11 mouse cellular contexts compared by ENCODE assay signal in genomic region chr8:57879452-57879851, GRCm38 (mm10).
DNase-seq lines count a peak whose midpoint lies in the region; ATAC-seq and TF ChIP-seq lines count a peak whose summit lies in the region.
"Had no signal": no experiment of that assay in that cellular context is flagged by ENCODE, and none has a peak within 500 bp of the region (broad histone marks: within the 10 kb centered on the region; RNA-seq: fewer than 3 reads in every experiment).

No protein-coding gene starts in this region.

- no peaks in the 10 kb centered on the region for H3K79me2 ChIP-seq in CH12.LX (replicated peaks; ENCODE audit: control insufficient read depth, extremely low read depth, insufficient read depth, poor library complexity, severe bottlenecking)

- DNase-seq in CH12.LX (ENCODE audit: extremely low read depth) = peak; percentile 29
- DNase-seq in R1 (ENCODE audit: low read depth, low spot score) = peak; percentile 28
- peak; percentile 64 to 85 for DNase-seq in left cerebral cortex, postnatal 14 days (ENCODE audit: low spot score in 2 of 2)
- no peak for DNase-seq in adrenal gland, postnatal 25 days
- DNase-seq in lung, postnatal 25 days (ENCODE audit: low spot score) = no peak
- DNase-seq: heart, adult 18-20 months; thymus, postnatal 36 days had no signal

- no peaks in the 10 kb centered on the region for H3K9me3 ChIP-seq in CH12.LX (replicated peaks; ENCODE audit: low read length)
- no peaks in the 10 kb centered on the region for H3K9me3 ChIP-seq in forebrain, embryonic 16.5 days (ENCODE audit: control insufficient read depth, low read length)
- no peaks in the 10 kb centered on the region for H3K9me3 ChIP-seq in heart, embryonic 11.5 days (replicated peaks; ENCODE audit: control insufficient read depth, low read length)
- H3K9me3 ChIP-seq: embryonic facial prominence, embryonic 15.5 days; liver, embryonic 12.5 days had no signal

- no peak for TF ChIP-seq RAD21 in CH12.LX (IDR thresholded peaks at IDR 0.05; ENCODE audit: low read depth, low read length)

- in situ Hi-C loops in CH12.LX (cut with MboI; ENCODE audit: low pct_ligation_motif_present, low pct_unique_long_range_greater_than_20kb, low sequenced_read_pairs) = no loop called here

- WGBS in forebrain, embryonic 16.5 days = 45% methylated on average over 11 of the region's 11 CpGs
- 67% methylated on average over 11 of the region's 11 CpGs for WGBS in heart, embryonic 11.5 days (ENCODE audit: insufficient replicate concordance)

- H3K27me3 ChIP-seq in CH12.LX (replicated peaks) = no peaks in the 10 kb centered on the region
- no peaks in the 10 kb centered on the region for H3K27me3 ChIP-seq in forebrain, embryonic 16.5 days (replicated peaks; ENCODE audit: control insufficient read depth, insufficient read depth, low read length)
- no peaks in the 10 kb centered on the region for H3K27me3 ChIP-seq in heart, embryonic 11.5 days (ENCODE audit: control insufficient read depth, insufficient read depth, low read length)
- H3K27me3 ChIP-seq: embryonic facial prominence, embryonic 15.5 days; liver, embryonic 12.5 days had no signal

- no peak for TF ChIP-seq POLR2A in CH12.LX (IDR thresholded peaks at IDR 0.05; ENCODE audit: low read depth, low read length)

- no peaks in the 10 kb centered on the region for H3K36me3 ChIP-seq in CH12.LX (replicated peaks in 1 of 2; ENCODE audit: control insufficient read depth in 1 of 2, insufficient read depth in 1 of 2, low read length in 1 of 2)
- no peaks in the 10 kb centered on the region for H3K36me3 ChIP-seq in forebrain, embryonic 16.5 days (ENCODE audit: control insufficient read depth, insufficient read depth)
- H3K36me3 ChIP-seq in heart, embryonic 11.5 days (ENCODE audit: control insufficient read depth, insufficient read depth, low read length) = no peaks in the 10 kb centered on the region
- H3K36me3 ChIP-seq: embryonic facial prominence, embryonic 15.5 days; liver, embryonic 12.5 days had no signal

- TF ChIP-seq CTCF in CH12.LX (conservative IDR thresholded peaks at IDR 0.05 in 1 of 2, IDR thresholded peaks at IDR 0.05 in 1 of 2; ENCODE audit: low read depth in 2 of 2, low read length in 2 of 2) = no peak

- no peaks in the 10 kb centered on the region for H3K4me1 ChIP-seq in CH12.LX (ENCODE audit: control insufficient read depth in 1 of 2, insufficient read depth in 2 of 2)
- H3K4me1 ChIP-seq in forebrain, embryonic 16.5 days (replicated peaks; ENCODE audit: control insufficient read depth, insufficient read depth, low read length) = peaks cover 3% of the 10 kb centered on the region; the same call in 1 of the 2 replicates
- no peaks in the 10 kb centered on the region for H3K4me1 ChIP-seq in heart, embryonic 11.5 days (ENCODE audit: control insufficient read depth, insufficient read depth, low read length)
- H3K4me1 ChIP-seq: embryonic facial prominence, embryonic 15.5 days; liver, embryonic 12.5 days had no signal

- TF ChIP-seq EP300 in CH12.LX (IDR thresholded peaks at IDR 0.05; ENCODE audit: low read length) = no peak

- dilution Hi-C loops in CH12.LX (cut with MboI; ENCODE audit: extremely low pct_ligation_motif_present, extremely low pct_unique_long_range_greater_than_20kb, low sequenced_read_pairs) = no loop called here

- H3K9ac ChIP-seq in CH12.LX (ENCODE audit: insufficient read depth, low read depth) = no peak overlapping the region
- no peak overlapping the region for H3K9ac ChIP-seq in forebrain, embryonic 16.5 days (replicated peaks; ENCODE audit: low read depth, low read length)
- no peak overlapping the region for H3K9ac ChIP-seq in heart, embryonic 11.5 days (ENCODE audit: low read depth, low read length)
- H3K9ac ChIP-seq: embryonic facial prominence, embryonic 15.5 days; liver, embryonic 12.5 days had no signal

- no peak overlapping the region for H3K27ac ChIP-seq in CH12.LX (ENCODE audit: insufficient read depth, low read depth)
- no peak overlapping the region for H3K27ac ChIP-seq in forebrain, embryonic 16.5 days (ENCODE audit: low read length)
- no peak overlapping the region for H3K27ac ChIP-seq in heart, embryonic 11.5 days (ENCODE audit: low read depth, low read length)
- H3K27ac ChIP-seq: embryonic facial prominence, embryonic 15.5 days; liver, embryonic 12.5 days had no signal

- H3K4me2 ChIP-seq in CH12.LX (ENCODE audit: insufficient read depth, low read depth, poor library complexity, severe bottlenecking) = no peak overlapping the region
- no peak overlapping the region for H3K4me2 ChIP-seq in forebrain, embryonic 16.5 days (ENCODE audit: low read length)
- no peak overlapping the region for H3K4me2 ChIP-seq in heart, embryonic 11.5 days
- H3K4me2 ChIP-seq: embryonic facial prominence, embryonic 15.5 days; liver, embryonic 12.5 days had no signal

- no peak overlapping the region for H3K4me3 ChIP-seq in CH12.LX (replicated peaks in 1 of 3; ENCODE audit: low read depth in 2 of 3, low read length in 2 of 3, poor library complexity in 1 of 3)
- H3K4me3 ChIP-seq in forebrain, embryonic 16.5 days (replicated peaks; ENCODE audit: low read length) = no peak overlapping the region
- H3K4me3 ChIP-seq in heart, embryonic 11.5 days (ENCODE audit: low read depth, low read length) = no peak overlapping the region
- H3K4me3 ChIP-seq: embryonic facial prominence, embryonic 15.5 days; liver, embryonic 12.5 days had no signal

- intact Hi-C loops in left cerebral cortex, postnatal 14 days (cut with DNase I) = no loop called here

- peak; percentile 47; the same call in 1 of the 2 replicates for ATAC-seq in forebrain, embryonic 16.5 days
- ATAC-seq in heart, embryonic 11.5 days (replicated peaks; ENCODE audit: insufficient number of reproducible peaks, low FRiP score, low TSS enrichment) = no peak
- ATAC-seq: liver, embryonic 12.5 days had no signal

TF ChIP-seq in CH12.LX, 34 proteins besides CTCF, POLR2A, EP300 and RAD21:
- no peak for TF ChIP-seq ETS1 (conservative IDR thresholded peaks at IDR 0.05; ENCODE audit: low read depth, low read length)
- TF ChIP-seq KAT2A (IDR thresholded peaks at IDR 0.05; ENCODE audit: insufficient replicate concordance, low read length) = no peak
- no peak for TF ChIP-seq MXI1 (IDR thresholded peaks at IDR 0.05; ENCODE audit: low read depth, low read length)
- TF ChIP-seq E2F4 (IDR thresholded peaks at IDR 0.05; ENCODE audit: insufficient replicate concordance, low read depth, low read length) = no peak
- TF ChIP-seq GABPA (IDR thresholded peaks at IDR 0.05; ENCODE audit: insufficient replicate concordance, low read depth, low read length) = no peak

Comparison
In these comparisons a context has a peak if more than half of its experiments do, and no peak if none do; other contexts are left out.
1. DNase-seq: peak in CH12.LX (single experiment), R1 (single experiment) and left cerebral cortex, postnatal 14 days (2 of 2); none in adrenal gland, postnatal 25 days (single experiment) and lung, postnatal 25 days (single experiment).